Mouse (Mus musculus) ES-E14 (cell line): ENCODE measurements around the gene Tmem128. TPM values are rescaled to one million over a fixed set of nuclear protein-coding genes. Genes with fewer than 3 reads are reported as not detected.

Source experiments
- DNase-seq: peaks from one replicate; pipeline ENCODE4 v3.0.0-alpha.2; 2013; ENCODE audit warnings: low read depth, low spot score
- H3K27ac ChIP-seq: 2 replicates; pipeline ENCODE4 v1.5.1; 2012; ENCODE audit warnings: low read depth, mild to moderate bottlenecking, low read length, moderate library complexity, mixed read lengths; ENCODE audit not compliant: poor library complexity, insufficient read depth, severe bottlenecking
- H3K36me3 ChIP-seq: 2 replicates; pipeline ENCODE4 v1.6.1; 2012; ENCODE audit warnings: mild to moderate bottlenecking, low read length, moderate library complexity, mixed read lengths; ENCODE audit not compliant: control insufficient read depth, poor library complexity, insufficient read depth, severe bottlenecking
- H3K4me1 ChIP-seq, 2 experiments: fragments of 150-350 bp in 1 of 2; sonication (generic) in 1 of 2; 2 replicates each; pipeline ENCODE4 v1.6.1; 2012; ENCODE audit warnings: low read length in 2 of 2, mild to moderate bottlenecking in 1 of 2, mixed read lengths in 1 of 2; ENCODE audit not compliant: control insufficient read depth in 2 of 2, insufficient read depth in 2 of 2, poor library complexity in 1 of 2
- H3K4me3 ChIP-seq, 2 experiments: fragments of 150-350 bp in 1 of 2; sonication (generic) in 1 of 2; 2 replicates each; pipeline ENCODE4 v1.5.1; 2012; ENCODE audit warnings: low read length in 2 of 2, low read depth in 1 of 2, mild to moderate bottlenecking in 1 of 2, mixed read lengths in 1 of 2; ENCODE audit not compliant: insufficient read depth in 1 of 2, poor library complexity in 1 of 2, severe bottlenecking in 1 of 2
- H3K9ac ChIP-seq: 2 replicates; pipeline ENCODE4 v1.6.1; 2012; ENCODE audit warnings: low read depth, mild to moderate bottlenecking, low read length, mixed read lengths; ENCODE audit not compliant: poor library complexity, insufficient read depth, severe bottlenecking
- H3K9me3 ChIP-seq: fragments of 150-350 bp; sonication (generic); 2 replicates; pipeline ENCODE4 v1.6.1; 2012; ENCODE audit warnings: low read depth, mild to moderate bottlenecking, low read length; ENCODE audit not compliant: control insufficient read depth, insufficient read depth
- CHD2 ChIP-seq: IDR thresholded peaks from 2 replicates; pipeline ENCODE4 v1.6.1; 2014; ENCODE audit warnings: mild to moderate bottlenecking, low read depth, low read length, inconsistent platforms
- HCFC1 ChIP-seq: IDR thresholded peaks from 2 replicates; pipeline ENCODE4 v1.6.1; 2012; ENCODE audit warnings: low read length, inconsistent platforms, borderline replicate concordance; ENCODE audit not compliant: insufficient read depth
- MAFK ChIP-seq: IDR thresholded peaks from 2 replicates; pipeline ENCODE4 v1.6.1; 2014; ENCODE audit warnings: mild to moderate bottlenecking, low read depth, low read length, inconsistent platforms; ENCODE audit not compliant: insufficient read depth
- ZC3H11A ChIP-seq: IDR thresholded peaks from 2 replicates; pipeline ENCODE4 v1.6.1; 2012; ENCODE audit warnings: low read depth, mild to moderate bottlenecking, inconsistent platforms, low read length, borderline replicate concordance
- ZNF384 ChIP-seq: IDR thresholded peaks from 2 replicates; pipeline ENCODE4 v1.6.1; 2012; ENCODE audit warnings: low read depth, low read length, inconsistent platforms
- in situ Hi-C, 2 experiments: fragments of 600-800 bp; cut with MboI; formaldehyde crosslinking; loops; one replicate each; pipeline ENCODE4 v1.15.1; 2025; ENCODE audit warnings: low sequenced_read_pairs in 2 of 2, inconsistent platforms in 1 of 2; ENCODE audit not compliant: unreplicated experiment in 2 of 2
- total RNA-seq: library from RNA; depleted of rRNA; stranded (reverse); fragments of 300-350 nt; gene quantifications from 2 replicates; pipeline ENCODE4 v1.2.3, GENCODE M21; 2012; rRNA removed

Gene Tmem128
- total RNA-seq, 1 experiment = 47.7 TPM

- in situ Hi-C loops = loop anchor here (10.0 to 25.0 kb wide), 4 partner anchors 205 to 453 kb away; no protein-coding TSS in a partner anchor
- Histone ChIP-seq H3K36me3 (no peaks in the 10 kb centered on the region), H3K9ac (no peak overlapping the region), H3K4me3 (no peak overlapping the region), H3K27ac (no peak overlapping the region), H3K9me3 (no peaks in the 10 kb centered on the region), H3K4me1 (no peaks in the 10 kb centered on the region)
- TF ChIP-seq ZNF384 = no peak
- TF ChIP-seq MAFK = no peak
- no peak for TF ChIP-seq HCFC1
- TF ChIP-seq ZC3H11A = no peak
- no peak for TF ChIP-seq CHD2
- no peak for DNase-seq
These were observed 49.8 kb downstream of the Tmem128 start for GRCm38 (mm10) chr5:38309795-38310194.

Other genes with a start within 250 kb of the Tmem128 start
- 11.0 and 16.8 TPM in 2 replicates for gene Stx18, start 221.4 kb upstream of the Tmem128 start, total RNA-seq
- gene Nsg1, start 100.3 kb upstream of the Tmem128 start, total RNA-seq = 2.9 and 5.0 TPM in 2 replicates
- 18.3 and 23.8 TPM in 2 replicates for gene Zbtb49, start 39.7 kb upstream of the Tmem128 start, total RNA-seq
- 93.2 and 124 TPM in 2 replicates for gene Lyar, start 39.7 kb upstream of the Tmem128 start, total RNA-seq
- 1.2 and 1.5 TPM in 2 replicates for gene Otop1, start 15.8 kb downstream of the Tmem128 start, total RNA-seq
- gene Drd5, start 59.2 kb downstream of the Tmem128 start, total RNA-seq = not detected in 2 replicates
- gene Slc2a9, start 243.0 kb downstream of the Tmem128 start, total RNA-seq = 0.71 and 0.74 TPM in 2 replicates